Mouse (Mus musculus) heart, adult 8-10 months (tissue): Measurements from ENCODE around the gene Ccn2. TPM values are rescaled to one million over a fixed set of nuclear protein-coding genes. Genes with fewer than 3 reads are reported as not detected.

Experiments
- DNase-seq: peaks from one replicate; pipeline ENCODE4 v3.0.0; 2022; ENCODE audit warnings: low spot score
- total RNA-seq, 4 experiments: library from RNA; stranded (reverse); gene quantifications; 2 replicates each; pipeline ENCODE4 v1.2.4; 2022

The Ccn2 gene
- 100 to 1,000 TPM in 1 of 4 experiments, 10 to 100 TPM in 3; 53.9 to 107 (median 63.8) TPM for total RNA-seq

DNA sequence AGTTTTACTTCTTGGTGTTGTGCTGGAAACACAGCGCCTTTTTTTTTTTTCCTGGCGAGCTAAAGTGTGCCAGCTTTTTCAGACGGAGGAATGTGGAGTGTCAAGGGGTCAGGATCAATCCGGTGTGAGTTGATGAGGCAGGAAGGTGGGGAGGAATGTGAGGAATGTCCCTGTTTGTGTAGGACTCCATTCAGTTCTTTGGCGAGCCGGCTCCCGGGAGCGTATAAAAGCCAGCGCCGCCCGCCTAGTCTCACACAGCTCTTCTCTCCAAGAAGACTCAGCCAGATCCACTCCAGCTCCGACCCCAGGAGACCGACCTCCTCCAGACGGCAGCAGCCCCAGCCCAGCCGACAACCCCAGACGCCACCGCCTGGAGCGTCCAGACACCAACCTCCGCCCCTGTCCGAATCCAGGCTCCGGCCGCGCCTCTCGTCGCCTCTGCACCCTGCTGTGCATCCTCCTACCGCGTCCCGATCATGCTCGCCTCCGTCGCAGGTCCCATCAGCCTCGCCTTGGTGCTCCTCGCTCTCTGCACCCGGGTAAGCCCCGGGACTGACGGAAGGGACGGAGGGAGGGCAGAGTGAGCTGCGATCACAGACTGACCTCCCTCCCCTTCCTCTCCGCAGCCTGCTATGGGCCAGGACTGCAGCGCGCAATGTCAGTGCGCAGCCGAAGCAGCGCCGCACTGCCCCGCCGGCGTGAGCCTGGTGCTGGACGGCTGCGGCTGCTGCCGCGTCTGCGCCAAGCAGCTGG is at the start of gene Ccn2:
TSS of gene Ccn2 (plus strand) at position 193 of the 753 bp plus-strand sequence.
- DNase-seq, result peak; percentile 87

DNA sequence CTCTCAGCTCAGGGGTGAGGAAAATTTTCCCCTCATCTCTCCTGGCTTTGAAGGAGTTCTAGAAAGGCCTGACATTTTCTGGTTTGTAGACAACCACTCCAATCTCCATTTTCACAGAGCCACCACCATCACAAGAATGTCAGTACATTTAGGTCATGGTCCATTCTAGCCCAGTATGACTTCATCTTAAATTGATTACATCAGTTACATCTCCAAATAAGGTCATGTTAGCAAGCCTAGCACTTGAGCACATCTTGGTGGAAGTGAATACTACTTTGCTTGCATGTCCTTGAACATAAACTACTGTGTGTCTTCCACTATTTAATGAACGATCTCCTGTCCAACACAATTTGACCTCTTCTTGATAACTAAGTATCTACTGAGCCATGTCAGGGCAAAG is 42.4 kb upstream of the Ccn2 start:
- no peak for DNase-seq

GRCm38 (mm10) chr10:24554091-24554490 is 41.2 kb upstream of the Ccn2 start:
- no peak for DNase-seq

DNA sequence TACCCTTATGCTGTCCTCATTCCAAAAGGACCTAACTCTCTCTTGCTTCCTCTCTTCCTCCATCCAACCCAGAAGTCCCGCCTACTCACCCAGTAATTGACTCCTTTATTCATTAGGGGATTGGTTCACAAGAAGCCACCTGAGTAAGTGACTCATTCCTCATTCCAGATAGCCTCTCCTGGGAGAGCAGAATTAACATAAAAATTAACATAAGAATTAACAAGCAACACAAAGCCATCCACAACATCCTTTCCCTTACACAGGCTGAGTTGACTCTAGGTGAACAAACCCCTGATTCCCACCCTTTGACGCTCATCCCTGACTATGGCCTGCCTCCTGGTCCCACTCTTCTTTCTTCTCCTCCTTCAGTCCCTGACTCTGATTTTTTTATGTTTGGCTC is 36.9 kb upstream of the Ccn2 start:
- no peak for DNase-seq

DNA sequence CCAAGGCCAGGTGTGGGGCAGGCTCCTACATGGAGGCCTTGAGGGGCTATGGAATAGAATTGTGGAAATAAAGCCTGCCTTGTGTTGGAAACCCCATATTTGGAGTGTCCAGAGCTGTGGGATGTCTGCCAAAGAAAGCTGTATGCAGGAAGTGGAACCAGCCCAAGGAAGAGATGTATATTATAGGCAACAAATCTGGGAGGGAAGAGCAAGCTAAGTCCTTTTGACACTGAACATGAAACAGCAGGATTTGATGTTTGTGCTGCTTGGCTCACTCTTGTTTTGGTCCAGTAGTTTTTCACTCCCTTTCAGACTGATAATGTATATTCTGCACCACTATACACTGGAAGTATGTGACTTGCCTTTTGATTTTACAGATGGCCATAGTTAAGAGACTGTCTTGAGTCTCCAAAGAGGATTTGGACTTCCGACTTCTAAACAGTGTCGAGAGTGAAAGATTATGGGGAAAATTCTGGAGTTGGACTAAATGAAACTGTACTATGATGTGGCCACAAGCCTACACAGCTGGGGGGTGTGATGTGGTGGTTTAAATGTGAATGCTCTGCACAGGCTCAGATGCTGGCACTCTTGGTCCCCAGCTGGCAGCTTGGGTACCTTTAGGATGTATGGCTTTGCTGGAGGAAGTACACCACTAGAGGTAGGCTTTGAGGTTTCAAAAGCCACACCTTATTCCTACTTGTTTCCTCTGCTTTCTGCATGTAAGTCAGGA is 25.4 kb upstream of the Ccn2 start:
- DNase-seq, result no peak

DNA sequence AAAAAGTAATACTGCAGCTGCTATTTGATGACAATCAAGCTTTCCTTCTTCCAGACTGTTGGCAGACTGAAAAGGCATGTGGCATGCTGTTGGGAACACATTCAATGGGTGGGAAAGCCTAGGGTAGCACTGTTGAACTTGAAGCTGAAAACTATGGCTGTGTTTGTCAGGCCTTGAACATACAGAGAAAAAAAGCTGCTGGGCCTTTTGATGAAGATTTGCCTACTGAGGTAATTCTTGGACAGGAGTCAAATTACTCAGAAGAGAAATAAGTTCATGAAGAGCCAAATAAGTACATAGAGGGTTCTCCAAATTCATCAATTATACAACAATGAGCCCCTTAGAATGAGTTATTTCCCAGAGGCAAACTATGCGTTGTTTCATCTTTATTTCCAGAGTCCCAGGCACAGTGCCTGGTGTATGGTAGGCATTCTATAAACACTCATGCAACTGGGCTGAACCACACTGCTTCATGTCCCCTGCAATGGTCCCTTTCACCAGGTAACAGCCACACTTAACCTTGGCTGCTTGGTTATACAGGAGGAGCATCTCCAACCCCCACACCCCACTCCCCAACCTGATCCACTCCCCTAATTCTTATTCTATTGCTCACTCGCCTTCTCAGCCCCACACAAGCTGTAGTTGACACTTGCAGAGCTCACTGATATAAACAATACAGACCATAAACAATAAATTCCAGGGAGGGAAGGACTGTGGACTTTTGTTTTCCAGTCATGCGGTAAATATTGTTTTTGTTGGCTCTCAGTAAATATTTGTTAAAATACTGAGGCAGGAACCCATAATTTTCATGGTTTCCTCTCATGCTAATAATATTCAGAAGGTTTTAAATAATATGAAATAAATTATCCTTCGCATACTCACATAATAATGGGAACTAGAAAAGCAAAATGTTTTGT is 22.9 kb upstream of the Ccn2 start:
- no peak for DNase-seq

DNA sequence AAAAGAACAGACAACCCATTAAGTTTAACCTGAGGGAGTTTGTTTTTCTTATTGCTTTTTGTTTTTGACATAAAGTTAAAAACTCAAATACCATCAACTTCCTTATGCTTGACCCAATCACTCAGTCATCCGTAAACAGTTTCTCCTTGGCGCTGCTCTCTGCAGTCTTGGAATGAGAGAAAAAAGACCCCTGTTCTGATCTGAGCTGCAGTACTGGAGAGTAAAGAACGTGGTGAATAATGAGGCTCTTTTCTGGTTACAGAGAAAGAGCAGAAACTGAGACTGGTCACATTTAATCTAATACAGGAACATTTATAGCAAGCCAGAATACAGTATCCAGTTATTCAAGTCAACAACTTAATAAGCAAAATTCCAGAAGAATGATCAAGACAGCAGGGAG is 21.8 kb upstream of the Ccn2 start:
- DNase-seq, result no peak

DNA sequence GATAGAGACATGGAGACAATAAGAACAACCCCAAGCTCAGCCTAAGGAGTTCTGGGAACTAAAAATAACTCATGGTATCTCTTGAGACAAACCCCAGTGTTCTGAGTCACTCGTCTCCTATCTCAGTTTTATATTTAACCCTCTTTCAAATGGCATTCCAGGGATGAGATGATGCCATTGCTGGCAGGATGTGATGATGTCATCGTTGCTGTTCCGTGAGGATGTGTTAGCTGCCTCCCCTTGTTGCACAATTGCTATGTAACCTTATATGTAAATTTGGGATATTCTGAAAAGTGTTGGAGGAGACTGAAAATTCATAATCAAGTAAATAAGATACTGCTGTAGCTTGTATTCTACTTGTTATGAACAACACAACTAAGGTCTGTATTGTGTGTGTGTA is 14.2 kb upstream of the Ccn2 start:
- no peak for DNase-seq

DNA sequence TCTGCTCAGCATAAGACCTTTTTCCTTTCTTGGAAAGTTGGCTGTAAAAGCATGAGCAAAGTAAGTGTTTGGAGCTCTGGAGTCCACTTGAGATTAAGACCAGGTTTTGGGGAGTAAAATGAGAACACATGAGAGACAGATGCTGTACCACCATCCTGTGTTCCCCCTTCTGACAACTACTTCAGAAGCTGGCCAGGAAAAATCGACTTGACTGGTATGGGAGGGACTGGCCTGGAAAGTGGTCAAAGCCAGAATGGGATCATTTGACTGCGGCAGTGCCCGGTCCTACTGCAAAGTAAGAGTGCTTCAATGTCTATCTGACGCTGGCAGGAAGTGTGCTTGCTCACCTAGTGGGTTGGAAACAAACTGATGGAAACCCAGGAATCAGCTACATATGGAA is 6.4 kb upstream of the Ccn2 start:
- DNase-seq, result no peak

DNA sequence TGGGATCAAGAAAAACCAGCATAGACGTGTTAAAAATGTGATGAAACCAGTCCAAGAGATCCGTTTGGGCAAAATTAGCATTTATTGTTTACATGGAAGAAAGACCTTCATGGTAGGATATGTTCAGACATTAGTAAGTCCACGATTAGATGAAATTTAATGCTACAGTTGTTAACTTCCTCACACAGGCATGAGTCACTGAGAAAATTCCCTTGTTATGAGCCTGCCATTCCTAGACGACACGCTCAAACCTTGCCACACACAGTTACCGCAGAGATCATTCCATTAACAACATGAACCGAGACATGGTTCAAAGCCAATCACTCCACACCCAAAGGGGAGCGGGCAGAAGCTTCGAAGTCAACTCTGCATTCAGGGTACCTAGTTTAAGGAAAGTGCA is 6.0 kb upstream of the Ccn2 start:
- no peak for DNase-seq

DNA sequence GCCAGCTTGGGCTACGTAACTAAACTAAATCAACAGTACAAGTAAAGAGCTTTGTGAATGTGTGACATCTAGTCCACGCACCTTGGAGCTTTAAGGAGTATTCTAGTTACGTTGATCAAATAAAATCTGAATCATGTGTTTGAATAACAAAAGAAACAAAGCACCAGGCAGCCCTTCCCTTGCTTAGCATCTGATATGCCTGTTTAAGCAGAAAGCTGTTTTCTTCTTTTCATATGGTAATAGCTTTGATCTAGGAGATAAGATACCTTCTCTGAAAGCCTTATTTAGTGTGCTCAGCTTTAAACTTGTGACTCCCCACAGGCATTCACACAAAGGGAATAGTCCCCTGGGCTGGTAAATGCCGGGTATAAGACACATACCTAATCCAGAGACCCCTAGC is 4.7 kb upstream of the Ccn2 start:
- no peak for DNase-seq

- peak; percentile 81 for DNase-seq
Measured at GRCm38 (mm10) chr10:24591136-24591535, 4.1 kb upstream of the Ccn2 start.

- DNase-seq, result no peak
Measured at GRCm38 (mm10) chr10:24591741-24592140, 3.5 kb upstream of the Ccn2 start.

GRCm38 (mm10) chr10:24592318-24592717 is 2.9 kb upstream of the Ccn2 start:
- no peak for DNase-seq

DNA sequence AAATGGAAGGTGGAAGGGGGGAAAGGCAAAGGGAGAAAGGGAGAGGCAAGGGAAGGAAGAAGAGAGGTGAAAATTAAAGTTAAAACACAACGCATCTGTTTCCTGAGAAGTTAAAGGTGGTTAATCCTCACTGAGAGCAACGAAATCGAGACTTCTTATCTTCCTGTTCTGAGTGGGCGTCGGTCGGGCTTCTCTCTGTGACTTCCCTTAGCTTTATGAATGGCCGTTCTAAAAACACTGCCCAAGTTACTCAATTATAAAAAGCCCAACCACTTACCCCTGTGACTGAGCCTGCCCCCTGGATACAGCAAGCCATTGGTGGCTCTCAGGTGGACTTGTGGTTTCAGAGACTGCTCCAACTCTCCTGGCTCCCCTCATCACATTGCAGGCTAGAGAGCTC is 2.3 kb upstream of the Ccn2 start:
- DNase-seq, result no peak

- peak; percentile 48 for DNase-seq
Measured at GRCm38 (mm10) chr10:24593556-24593955, 1.7 kb upstream of the Ccn2 start.

DNA sequence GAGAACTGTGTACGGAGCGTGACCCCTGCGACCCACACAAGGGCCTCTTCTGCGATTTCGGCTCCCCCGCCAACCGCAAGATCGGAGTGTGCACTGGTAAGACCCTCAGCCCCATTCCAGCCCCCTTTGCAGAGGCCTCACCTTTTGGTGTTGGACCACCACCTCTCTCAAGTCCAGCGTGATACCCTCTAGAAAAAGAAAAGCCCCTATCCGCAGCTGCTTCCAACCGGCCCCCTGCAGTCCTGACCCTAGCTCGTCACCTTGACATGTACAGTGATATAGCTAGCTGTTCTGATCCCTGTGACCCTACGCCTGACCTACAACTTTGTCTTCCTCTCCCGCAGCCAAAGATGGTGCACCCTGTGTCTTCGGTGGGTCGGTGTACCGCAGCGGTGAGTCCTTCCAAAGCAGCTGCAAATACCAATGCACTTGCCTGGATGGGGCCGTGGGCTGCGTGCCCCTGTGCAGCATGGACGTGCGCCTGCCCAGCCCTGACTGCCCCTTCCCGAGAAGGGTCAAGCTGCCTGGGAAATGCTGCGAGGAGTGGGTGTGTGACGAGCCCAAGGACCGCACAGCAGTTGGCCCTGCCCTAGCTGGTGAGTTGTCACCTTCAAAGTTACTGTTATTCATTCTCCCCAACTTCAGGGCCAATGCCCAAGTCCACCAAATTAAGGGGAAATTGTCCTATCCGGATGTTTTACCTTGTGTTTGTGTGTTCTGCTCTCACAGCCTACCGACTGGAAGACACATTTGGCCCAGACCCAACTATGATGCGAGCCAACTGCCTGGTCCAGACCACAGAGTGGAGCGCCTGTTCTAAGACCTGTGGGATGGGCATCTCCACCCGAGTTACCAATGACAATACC is 994 bp downstream of the Ccn2 start:
- peak; percentile 60 for DNase-seq

GRCm38 (mm10) chr10:24596869-24597339 is 1.7 kb downstream of the Ccn2 start:
- peak; percentile 87 for DNase-seq

DNA sequence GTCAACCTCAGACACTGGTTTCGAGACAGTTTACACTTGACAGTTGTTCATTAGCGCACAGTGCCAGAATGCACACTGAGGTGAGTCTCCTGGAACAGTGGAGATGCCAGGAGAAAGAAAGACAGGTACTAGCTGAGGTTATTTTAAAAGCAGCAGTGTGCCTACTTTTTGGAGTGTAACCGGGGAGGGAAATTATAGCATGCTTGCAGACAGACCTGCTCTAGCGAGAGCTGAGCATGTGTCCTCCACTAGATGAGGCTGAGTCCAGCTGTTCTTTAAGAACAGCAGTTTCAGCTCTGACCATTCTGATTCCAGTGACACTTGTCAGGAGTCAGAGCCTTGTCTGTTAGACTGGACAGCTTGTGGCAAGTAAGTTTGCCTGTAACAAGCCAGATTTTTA is 2.5 kb downstream of the Ccn2 start:
- DNase-seq, result no peak

- DNase-seq, result no peak
Measured at GRCm38 (mm10) chr10:24598693-24599092, 3.5 kb downstream of the Ccn2 start.

DNA sequence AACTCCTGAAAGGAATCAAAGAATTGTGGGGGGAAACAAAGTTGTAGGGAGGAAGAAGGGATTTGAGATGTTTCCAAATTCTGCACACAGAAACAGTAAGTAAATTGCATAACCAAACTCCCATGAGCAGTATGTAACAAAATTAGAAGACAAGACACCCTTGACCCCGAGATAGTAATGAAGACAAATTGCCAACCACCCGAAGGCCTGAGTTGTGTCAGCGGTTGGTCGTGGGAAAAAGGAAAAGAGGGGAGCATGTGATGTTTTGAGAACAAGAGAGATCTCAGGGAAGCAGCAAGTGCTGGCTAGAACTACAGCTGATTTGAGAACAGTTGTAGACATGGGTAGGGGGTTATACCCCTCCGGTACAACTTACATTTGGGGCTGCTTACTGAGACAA is 4.6 kb downstream of the Ccn2 start:
- DNase-seq, result peak; percentile 52
